Mouse (Mus musculus) gastrocnemius, adult 8-10 months (tissue): ENCODE data around the gene H2-Ob. TPM values are rescaled to one million over a fixed set of nuclear protein-coding genes. Genes with fewer than 3 reads are reported as not detected.
A peak's percentile ranks its signal among the peaks of the same experiment; 100 is the strongest.

ENCODE experiments used
- DNase-seq, 2 experiments: peaks; one replicate each; pipeline ENCODE4 v3.0.0; 2022; ENCODE audit warnings: low spot score in 2 of 2
- total RNA-seq, 4 experiments: library from RNA; stranded (reverse); gene quantifications; 2 replicates each; pipeline ENCODE4 v1.2.4; 2022

Gene H2-Ob
- total RNA-seq, 4 experiments from 2014 or later: 0.10 TPM; not detected in 3

GRCm38 (mm10) chr17:34240366-34240765 is 1.7 kb downstream of the H2-Ob start:
- DNase-seq: no peak

GRCm38 (mm10) chr17:34240916-34241315 is 2.2 kb downstream of the H2-Ob start:
- no peak for DNase-seq

- no peak for DNase-seq
These were observed 6.0 kb downstream of the H2-Ob start for GRCm38 (mm10) chr17:34244656-34245055.

GRCm38 (mm10) chr17:34247047-34247446 is 8.3 kb downstream of the H2-Ob start:
- no peak for DNase-seq

GRCm38 (mm10) chr17:34248764-34249163 is 10.1 kb downstream of the H2-Ob start:
- no peak for DNase-seq

GRCm38 (mm10) chr17:34249361-34249760 is 10.7 kb downstream of the H2-Ob start:
- DNase-seq: no peak

- no peak for DNase-seq
These were observed 11.2 kb downstream of the H2-Ob start for GRCm38 (mm10) chr17:34249878-34250277.

GRCm38 (mm10) chr17:34251666-34252065 is 13.0 kb downstream of the H2-Ob start:
- DNase-seq: no peak

- no peak for DNase-seq
These were observed 17.8 kb downstream of the H2-Ob start for GRCm38 (mm10) chr17:34256501-34256900.

GRCm38 (mm10) chr17:34257594-34258375 is 19.1 kb downstream of the H2-Ob start, which contains the start of gene H2-Ab1:
Gene H2-Ab1, plus strand, starts transcription at chr17:34257689.
- DNase-seq: peak; percentile 41 to 42

GRCm38 (mm10) chr17:34260551-34260950 is 21.8 kb downstream of the H2-Ob start:
- DNase-seq: no peak

- peak; percentile 9 to 32 for DNase-seq
These were observed 22.8 kb downstream of the H2-Ob start for GRCm38 (mm10) chr17:34261502-34261901.

GRCm38 (mm10) chr17:34263068-34263467 is 24.4 kb downstream of the H2-Ob start:
- peak; percentile 11 to 40 for DNase-seq

GRCm38 (mm10) chr17:34263811-34264371 is 25.2 kb downstream of the H2-Ob start:
- DNase-seq: no peak

GRCm38 (mm10) chr17:34264452-34265351 is 26.0 kb downstream of the H2-Ob start:
- no peak for DNase-seq

GRCm38 (mm10) chr17:34268262-34268661 is 29.6 kb downstream of the H2-Ob start:
- DNase-seq: no peak

GRCm38 (mm10) chr17:34268748-34269147 is 30.0 kb downstream of the H2-Ob start:
- DNase-seq: no peak

GRCm38 (mm10) chr17:34269817-34270216 is 31.1 kb downstream of the H2-Ob start:
- DNase-seq: no peak

- DNase-seq: no peak
These were observed 31.5 kb downstream of the H2-Ob start for GRCm38 (mm10) chr17:34270230-34270629.

- no peak for DNase-seq
These were observed 32.2 kb downstream of the H2-Ob start for GRCm38 (mm10) chr17:34270940-34271339.

GRCm38 (mm10) chr17:34272102-34272501 is 33.4 kb downstream of the H2-Ob start:
- no peak for DNase-seq

- no peak for DNase-seq
These were observed 41.9 kb downstream of the H2-Ob start for GRCm38 (mm10) chr17:34280499-34281038.
